Mouse (Mus musculus) cerebellum, adult 2 months (tissue): ENCODE results near the gene Gm7694. TPM values are rescaled to one million over a fixed set of nuclear protein-coding genes. Genes with fewer than 3 reads are reported as not detected.
A peak's percentile ranks its signal among the peaks of the same experiment; 100 is the strongest.

Source experiments
- DNase-seq, 2 experiments: peaks; one replicate each; pipeline ENCODE4 v3.0.0; 2021
- H3K27ac ChIP-seq: fragments of 200-500 bp; 2 replicates; pipeline ENCODE4 v1.5.1; 2012; ENCODE audit warnings: low read length, control low read depth, inconsistent platforms; ENCODE audit not compliant: insufficient read depth
- H3K27me3 ChIP-seq: fragments of 200-500 bp; 2 replicates; pipeline ENCODE4 v1.6.1; 2012; ENCODE audit warnings: inconsistent platforms, mild to moderate bottlenecking, low read length, moderate library complexity; ENCODE audit not compliant: control insufficient read depth, insufficient read depth
- H3K4me1 ChIP-seq: fragments of 200-500 bp; 2 replicates; pipeline ENCODE4 v1.6.1; 2011; ENCODE audit warnings: low read length; ENCODE audit not compliant: control insufficient read depth, insufficient read depth
- H3K4me3 ChIP-seq: fragments of 200-500 bp; replicated peaks from 2 replicates; pipeline ENCODE3; 2011; ENCODE audit warnings: mild to moderate bottlenecking, low read depth, low read length, control low read depth; ENCODE audit not compliant: insufficient read depth
- CTCF ChIP-seq: fragments of 200-500 bp; IDR thresholded peaks from 2 replicates; pipeline ENCODE4 v1.5.1; 2011; ENCODE audit warnings: low read depth, mild to moderate bottlenecking, control low read depth, low read length, moderate library complexity, borderline replicate concordance; ENCODE audit not compliant: insufficient read depth
- POLR2A ChIP-seq: fragments of 200-500 bp; IDR thresholded peaks from 2 replicates; pipeline ENCODE4 v1.6.1; 2011; ENCODE audit warnings: low read length, control low read depth, borderline replicate concordance; ENCODE audit not compliant: insufficient read depth
- WGBS: fragments of 180-500 bp; shearing (Covaris S2); methylation state at CpG from one replicate; pipeline ENCODE4 v1.1.7; 2018; 5-methylcytosine and 5-hydroxymethylcytosine counted together
- polyA plus RNA-seq: library from polyadenylated mRNA; depleted of rRNA; stranded (reverse); fragments of >200 nt; gene quantifications from 2 replicates; pipeline ENCODE4 v1.2.3, GENCODE M21; 2012; rRNA removed

The Gm7694 gene
- polyA plus RNA-seq = 5.3 and 5.4 TPM in 2 replicates

DNA sequence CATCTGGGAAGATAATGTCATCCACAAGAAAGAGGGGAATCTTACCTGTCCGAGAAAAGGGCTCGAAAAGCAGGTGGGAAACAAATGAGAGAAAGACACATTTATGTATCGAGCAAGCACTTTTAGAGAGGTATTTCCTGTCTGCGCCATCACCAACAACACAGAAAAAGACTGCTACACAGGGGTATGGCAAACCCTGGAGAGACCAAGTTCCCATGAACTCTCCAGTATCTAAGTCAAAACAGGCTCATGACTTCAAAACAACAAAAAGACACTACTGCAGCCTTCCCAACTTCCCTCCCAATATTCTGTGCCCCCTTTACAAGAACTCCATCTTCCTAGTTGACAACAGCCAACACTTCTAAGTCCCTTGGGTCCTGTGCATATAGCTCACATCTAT is at the start of gene Gm7694:
TSS of gene Gm7694 (minus strand) at position 101 of the 400 bp plus-strand sequence.
- WGBS = 96% methylated on average over 4 of the region's 4 CpGs
- Histone ChIP-seq H3K27me3 (no peaks in the 10 kb centered on the region), H3K4me1 (no peaks in the 10 kb centered on the region), H3K27ac (no peak within 1 kb of the TSS), H3K4me3 (no peak within 1 kb of the TSS)
- DNase-seq = no peak
- no peak for TF ChIP-seq POLR2A
- TF ChIP-seq CTCF = no peak

DNA sequence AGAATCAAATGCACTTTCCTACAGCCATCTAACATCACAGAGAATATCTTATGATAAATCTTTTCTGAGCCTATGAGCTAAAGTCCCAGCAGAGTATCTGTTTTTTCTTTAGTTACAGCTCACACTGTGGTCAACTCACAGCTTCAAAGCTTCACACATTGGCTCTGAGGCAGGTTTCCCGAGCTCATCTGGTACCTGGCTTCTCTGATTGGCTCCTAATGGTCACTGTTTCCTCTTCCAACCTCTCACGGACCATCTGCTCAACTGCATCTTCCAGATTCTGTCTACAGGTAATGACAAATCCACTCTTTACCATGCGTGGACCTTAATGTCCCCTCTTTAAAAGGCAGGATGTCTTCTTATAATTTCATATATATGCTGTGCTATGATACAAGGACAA is 47.2 kb upstream of the Gm7694 start:
- peak in 1 of 2 experiments; percentile 45 for DNase-seq
- Histone ChIP-seq H3K4me1 (no peaks in the 10 kb centered on the region; the same call in 1 of the 2 replicates), H3K4me3 (no peak overlapping the region), H3K27me3 (no peaks in the 10 kb centered on the region), H3K27ac (no peak overlapping the region)
- no peak for TF ChIP-seq CTCF
- no peak for TF ChIP-seq POLR2A
- WGBS = 16% methylated on average over 3 of the region's 3 CpGs

DNA sequence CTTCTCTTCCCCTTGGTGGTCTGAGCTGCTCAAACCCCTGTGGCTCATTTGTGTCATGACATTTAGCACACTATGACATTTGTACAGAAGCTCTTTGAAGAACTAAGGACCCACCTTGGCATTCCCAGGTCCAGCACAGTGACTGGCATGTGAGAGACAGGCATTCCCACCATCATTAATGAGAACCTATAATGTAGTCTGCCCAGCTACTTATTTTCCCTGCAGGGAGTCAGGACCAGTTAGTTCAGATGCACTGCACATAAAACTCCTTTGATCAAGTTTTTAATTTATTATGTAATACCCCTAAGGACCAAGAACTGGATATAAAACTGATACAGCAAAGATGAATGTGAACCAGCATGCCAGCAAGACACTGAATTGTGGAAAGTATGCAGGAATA is 44.9 kb upstream of the Gm7694 start:
- DNase-seq = no peak
- H3K27ac ChIP-seq = no peak overlapping the region
- H3K4me3 ChIP-seq = no peak overlapping the region
- H3K4me1 ChIP-seq = no peaks in the 10 kb centered on the region; the same call in 1 of the 2 replicates
- TF ChIP-seq POLR2A (no peak), CTCF (no peak)
- H3K27me3 ChIP-seq = no peaks in the 10 kb centered on the region

DNA sequence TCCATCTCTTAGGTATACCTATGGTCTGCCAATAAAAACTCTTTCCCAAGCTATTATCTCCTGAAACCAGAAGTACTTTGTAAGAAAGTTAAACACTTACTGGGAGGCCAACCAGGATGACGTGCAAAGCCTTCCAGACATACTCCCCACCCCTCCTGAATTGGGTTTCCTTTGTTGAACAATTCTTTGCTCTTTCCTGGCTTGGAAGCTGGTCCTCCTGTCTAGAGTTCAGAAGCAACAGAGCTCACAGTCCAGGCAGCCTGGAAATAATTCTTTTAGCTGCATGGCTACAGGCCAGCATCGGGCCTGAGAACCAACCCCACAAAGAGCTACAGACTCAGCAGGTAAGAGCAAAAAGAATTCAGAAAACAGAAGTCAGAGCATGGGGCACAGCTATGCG is 40.1 kb upstream of the Gm7694 start:
- TF ChIP-seq CTCF (no peak), POLR2A (no peak)
- no peak for DNase-seq
- Histone ChIP-seq H3K27ac (no peak overlapping the region), H3K4me1 (no peaks in the 10 kb centered on the region), H3K27me3 (no peaks in the 10 kb centered on the region), H3K4me3 (no peak overlapping the region)
- 64% methylated on average over 3 of the region's 3 CpGs for WGBS

DNA sequence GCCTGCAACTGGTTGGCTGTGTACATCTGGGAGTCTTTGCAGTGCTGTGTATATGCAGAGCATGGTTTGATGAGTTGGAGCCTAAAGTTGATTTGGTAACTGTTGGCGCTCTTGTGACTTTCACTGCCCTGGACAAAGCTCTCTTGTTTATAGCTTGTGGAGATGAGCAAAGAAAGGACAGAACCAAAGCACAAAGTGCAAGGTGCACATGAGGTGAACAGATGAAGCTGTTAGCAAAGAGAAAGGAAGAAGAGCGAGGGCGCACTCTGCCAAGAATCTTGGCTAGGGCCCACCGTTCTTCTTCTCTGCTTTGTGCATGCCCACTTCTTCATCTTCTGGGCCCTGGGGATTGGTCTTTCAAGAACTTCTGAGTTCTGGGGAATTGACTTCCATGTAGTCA is 37.8 kb upstream of the Gm7694 start:
- Histone ChIP-seq H3K27me3 (no peaks in the 10 kb centered on the region), H3K4me1 (no peaks in the 10 kb centered on the region), H3K4me3 (no peak overlapping the region), H3K27ac (no peak overlapping the region)
- TF ChIP-seq POLR2A = no peak
- no peak for TF ChIP-seq CTCF
- DNase-seq = no peak
- WGBS = 78% methylated on average over 4 of the region's 4 CpGs

DNA sequence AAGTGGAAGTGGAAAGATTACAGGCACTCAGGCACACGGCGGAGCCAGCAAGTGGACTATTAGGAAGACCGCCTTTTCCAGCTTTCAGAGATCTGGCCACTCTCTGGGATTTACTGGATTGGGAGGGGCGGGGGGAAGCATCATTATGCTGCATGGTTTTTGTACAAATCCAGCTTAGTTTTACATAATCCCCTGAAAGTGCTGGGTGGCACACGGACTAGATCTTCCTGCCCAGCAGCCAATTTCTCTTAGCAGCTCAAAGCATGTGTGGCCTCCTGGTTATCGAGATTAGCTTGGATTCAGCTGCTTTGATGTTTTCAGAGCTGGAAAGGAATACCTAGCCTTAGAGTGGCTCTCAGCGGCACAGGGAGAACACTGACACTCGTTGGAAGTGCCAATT is 36.9 kb upstream of the Gm7694 start:
- H3K4me1 ChIP-seq = no peaks in the 10 kb centered on the region
- TF ChIP-seq CTCF (no peak), POLR2A (no peak)
- H3K27ac ChIP-seq = no peak overlapping the region
- no peak for DNase-seq
- WGBS = 82% methylated on average over 8 of the region's 8 CpGs
- no peaks in the 10 kb centered on the region for H3K27me3 ChIP-seq
- no peak overlapping the region for H3K4me3 ChIP-seq

DNA sequence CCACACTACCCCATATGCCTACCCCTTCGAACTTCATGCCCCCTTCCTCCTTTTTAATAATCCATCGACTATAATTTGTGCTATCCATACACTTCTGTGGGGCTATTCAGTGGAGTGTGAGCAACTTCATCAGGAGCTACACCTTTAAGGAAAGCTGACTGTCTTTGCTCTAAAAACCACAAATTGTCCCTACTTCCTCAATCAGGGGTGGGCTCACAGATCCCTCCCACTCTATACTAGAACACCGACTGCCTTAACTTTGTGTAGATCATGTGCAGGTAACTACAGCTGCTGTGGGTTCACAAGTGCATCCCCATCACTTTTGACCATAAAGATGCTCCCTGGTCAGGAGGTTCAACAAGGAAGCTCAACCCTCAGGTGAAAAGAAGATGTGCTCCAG is 33.8 kb upstream of the Gm7694 start:
- DNase-seq = no peak
- Histone ChIP-seq H3K27me3 (no peaks in the 10 kb centered on the region), H3K4me3 (no peak overlapping the region), H3K4me1 (no peaks in the 10 kb centered on the region), H3K27ac (no peak overlapping the region)
- WGBS = 93% methylated on average over 3 of the region's 3 CpGs
- TF ChIP-seq POLR2A (no peak), CTCF (no peak)

DNA sequence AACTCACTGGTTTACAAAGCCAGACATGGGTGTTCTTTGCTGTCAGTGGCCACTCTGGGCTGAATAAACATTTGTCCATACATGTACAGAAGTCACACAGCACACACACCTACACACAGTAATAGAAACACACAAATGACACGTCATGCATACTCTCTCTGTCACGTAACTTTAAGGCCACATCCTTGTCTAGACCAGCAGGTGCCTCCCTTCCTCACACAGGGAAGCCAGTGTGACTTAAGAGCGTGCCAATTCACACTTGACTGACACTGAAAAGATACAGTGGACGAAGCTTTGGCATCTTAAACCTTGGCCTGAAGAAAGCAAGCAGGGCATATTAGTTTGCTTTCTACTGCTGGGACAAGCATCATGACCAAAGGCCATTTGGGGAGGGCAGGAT is 26.6 kb upstream of the Gm7694 start:
- 50% methylated on average over 4 of the region's 4 CpGs for WGBS
- peak; percentile 23; the same call in 1 of the 2 replicates for TF ChIP-seq CTCF
- no peak for TF ChIP-seq POLR2A
- DNase-seq = no peak
- H3K27me3 ChIP-seq = no peaks in the 10 kb centered on the region
- no peak overlapping the region for H3K4me3 ChIP-seq
- H3K27ac ChIP-seq = no peak overlapping the region
- H3K4me1 ChIP-seq = no peaks in the 10 kb centered on the region
